Mouse (Mus musculus) cerebellum, postnatal 10 days (tissue): Measurements from ENCODE around the gene Vasp.

Experiments used
- DNase-seq, 2 experiments: peaks; one replicate each; pipeline ENCODE4 v3.0.0; 2021; ENCODE audit warnings: mixed read lengths in 2 of 2

The Vasp gene

GRCm38 (mm10) chr7:19271238-19272172 lies at the start of gene Vasp:
TSS of gene Vasp (minus strand) at chr7:19271817.
- DNase-seq: peak; percentile 86 to 91

- no peak for DNase-seq
Observed at GRCm38 (mm10) chr7:19320637-19321036, 49.0 kb upstream of the Vasp start.

- DNase-seq: peak; percentile 97 to 98
Observed at GRCm38 (mm10) chr7:19319906-19320305, 48.3 kb upstream of the Vasp start.

- peak; percentile 41 to 43 for DNase-seq
Observed at GRCm38 (mm10) chr7:19319458-19319857, 47.8 kb upstream of the Vasp start.

- no peak for DNase-seq
Observed at GRCm38 (mm10) chr7:19318676-19319075, 47.1 kb upstream of the Vasp start.

- DNase-seq: no peak
Observed at GRCm38 (mm10) chr7:19318201-19318600, 46.6 kb upstream of the Vasp start.

- no peak for DNase-seq
Observed at GRCm38 (mm10) chr7:19316451-19317161, 45.0 kb upstream of the Vasp start.

GRCm38 (mm10) chr7:19314033-19314432 lies 42.4 kb upstream of the Vasp start:
- no peak for DNase-seq

GRCm38 (mm10) chr7:19311991-19312390 lies 40.4 kb upstream of the Vasp start:
- DNase-seq: no peak

GRCm38 (mm10) chr7:19309884-19310641 lies 38.4 kb upstream of the Vasp start, which contains the start of gene Fosb:
TSS of gene Fosb (minus strand) at chr7:19310051.
- peak; percentile 98 for DNase-seq

GRCm38 (mm10) chr7:19309278-19309883 lies 37.8 kb upstream of the Vasp start:
- DNase-seq: no peak

- peak; percentile 98 for DNase-seq
Observed at GRCm38 (mm10) chr7:19308454-19309277, 37.0 kb upstream of the Vasp start.

- DNase-seq: peak; percentile 91 to 93
Observed at GRCm38 (mm10) chr7:19307739-19308453, 36.3 kb upstream of the Vasp start.

- DNase-seq: no peak
Observed at GRCm38 (mm10) chr7:19306819-19307738, 35.5 kb upstream of the Vasp start.

GRCm38 (mm10) chr7:19305796-19306765 lies 34.5 kb upstream of the Vasp start:
- DNase-seq: no peak

GRCm38 (mm10) chr7:19305413-19305735 lies 33.8 kb upstream of the Vasp start:
- DNase-seq: no peak

GRCm38 (mm10) chr7:19304501-19305412 lies 33.1 kb upstream of the Vasp start:
- DNase-seq: no peak

- DNase-seq: peak; percentile 88 to 92
Observed at GRCm38 (mm10) chr7:19303770-19304169, 32.2 kb upstream of the Vasp start.
